Mouse (Mus musculus) hematopoietic stem cell, adult 5-6 weeks (primary cell): ENCODE results near the gene A930009A15Rik. TPM values are rescaled to one million over a fixed set of nuclear protein-coding genes. Genes with fewer than 3 reads are reported as not detected.

Source experiments
- ATAC-seq, 2 experiments: fragments of 125-278 bp in 1 of 2; replicated peaks in 1 of 2; 2 replicates each; pipeline ENCODE4 v1.8.0; 2016 to 2017; ENCODE audit warnings: inconsistent platforms in 2 of 2, mild to moderate bottlenecking in 2 of 2, moderate number of reproducible peaks in 2 of 2, low read depth in 1 of 2, moderate TSS enrichment in 1 of 2; ENCODE audit not compliant: low FRiP score in 2 of 2, poor library complexity in 2 of 2, severe bottlenecking in 2 of 2, insufficient read depth in 1 of 2, low TSS enrichment in 1 of 2
- total RNA-seq: library from RNA; stranded (forward); fragments of 172-1452, 232-1000 nt; gene quantifications from 2 replicates; pipeline ENCODE4 v1.2.3, GENCODE M21; 2017

The A930009A15Rik gene
- total RNA-seq, 1 experiment from 2014 or later = not detected

- no peak for ATAC-seq
Measured at GRCm38 (mm10) chr10:115623481-115623880, 53.7 kb downstream of the A930009A15Rik start.

GRCm38 (mm10) chr10:115623956-115624671 is 54.3 kb downstream of the A930009A15Rik start:
- ATAC-seq = peak; percentile 86 to 93

GRCm38 (mm10) chr10:115624957-115625356 is 55.2 kb downstream of the A930009A15Rik start:
- ATAC-seq = no peak

- ATAC-seq = no peak
Measured at GRCm38 (mm10) chr10:115626678-115627077, 56.9 kb downstream of the A930009A15Rik start.

Other genes starting within 250 kb of the A930009A15Rik start
- gene Tmem19, start 207.5 kb upstream of the A930009A15Rik start, total RNA-seq = 13.1 and 19.0 TPM in 2 replicates
- gene Thap2, start 185.5 kb upstream of the A930009A15Rik start, total RNA-seq = 12.3 and 12.6 TPM in 2 replicates
- 31.4 and 54.0 TPM in 2 replicates for gene Zfc3h1, start 185.0 kb upstream of the A930009A15Rik start, total RNA-seq
- 0.35 and 0.81 TPM in 2 replicates for gene Lgr5, start 17.8 kb downstream of the A930009A15Rik start, total RNA-seq
- 5.0 and 9.9 TPM in 2 replicates for gene Tspan8, start 246.8 kb downstream of the A930009A15Rik start, total RNA-seq